Mouse (Mus musculus): ENCODE data around the gene Smad3. TPM values are rescaled to one million over a fixed set of nuclear protein-coding genes. Genes with fewer than 3 reads are reported as not detected.

The Smad3 gene
- polyA plus RNA-seq (2016; fragmentation: Nextera tagmentation; extraction: Ambion mirVana), result 21.7 and 22.5 TPM in 2 replicates

- under 1% methylated on average over 59 of the region's 59 CpGs for WGBS
- H3K4me1 ChIP-seq, result peaks cover 71% of the 10 kb centered on the region
Observed at GRCm38 (mm10) chr9:63757865-63758440, at the start of gene Smad3. Smad3 (minus strand) TSS chr9:63757994.

GRCm38 (mm10) chr9:63804847-63805246 is 47.1 kb upstream of the Smad3 start:
- 44% methylated on average over 3 of the region's 3 CpGs for WGBS
- no peak for DNase-seq (ENCODE audit: low spot score)
- H3K9me3 ChIP-seq (replicated peaks), result no peaks in the 10 kb centered on the region

More at GRCm38 (mm10) chr9:63757865-63758440, at the start of gene Smad3:
- Histone ChIP-seq H3K9me3 (replicated peaks) (peaks cover 7% of the 10 kb centered on the region), H3K27me3 (ENCODE audit: low read depth, poor library complexity, severe bottlenecking) (0 out of 2 replicates have a peak, but pooled peaks cover 4% of the 10 kb centered on the region), H3K27ac (replicated peaks) (peak within 1 kb of the TSS; percentile 99), H3K4me3 (peak within 1 kb of the TSS; percentile 90), H3K36me3 (no peaks in the 10 kb centered on the region)
- DNase-seq (ENCODE audit: low spot score), result peak; percentile 93

GRCm38 (mm10) chr9:63803181-63803591 is 45.4 kb upstream of the Smad3 start:
- Histone ChIP-seq H3K4me3 (peak overlapping the region; percentile 38), H3K27me3 (ENCODE audit: low read depth, poor library complexity, severe bottlenecking) (no peaks in the 10 kb centered on the region; the same call in 1 of the 2 replicates), H3K27ac (replicated peaks) (peak overlapping the region; percentile 83), H3K9me3 (replicated peaks) (no peaks in the 10 kb centered on the region), H3K36me3 (no peaks in the 10 kb centered on the region), H3K4me1 (peaks cover 42% of the 10 kb centered on the region)
- WGBS, result 2% methylated on average over 8 of the region's 8 CpGs
- peak; percentile 78 for DNase-seq (ENCODE audit: low spot score)

More at GRCm38 (mm10) chr9:63804847-63805246, 47.1 kb upstream of the Smad3 start:
- Histone ChIP-seq H3K4me1 (peaks cover 53% of the 10 kb centered on the region), H3K27ac (replicated peaks) (no peak overlapping the region), H3K36me3 (no peaks in the 10 kb centered on the region), H3K27me3 (ENCODE audit: low read depth, poor library complexity, severe bottlenecking) (no peaks in the 10 kb centered on the region; the same call in 1 of the 2 replicates), H3K4me3 (no peak overlapping the region)

GRCm38 (mm10) chr9:63802504-63802903 is 44.7 kb upstream of the Smad3 start:
- Histone ChIP-seq H3K36me3 (no peaks in the 10 kb centered on the region), H3K27ac (replicated peaks) (peak overlapping the region; percentile 61), H3K9me3 (replicated peaks) (no peaks in the 10 kb centered on the region), H3K4me3 (no peak overlapping the region), H3K27me3 (ENCODE audit: low read depth, poor library complexity, severe bottlenecking) (no peaks in the 10 kb centered on the region; the same call in 1 of the 2 replicates), H3K4me1 (peaks cover 42% of the 10 kb centered on the region)
- DNase-seq (ENCODE audit: low spot score), result no peak
- 84% methylated on average over 7 of the region's 7 CpGs for whole genome bisulfite sequencing

GRCm38 (mm10) chr9:63802080-63802479 is 44.3 kb upstream of the Smad3 start:
- Histone ChIP-seq H3K9me3 (replicated peaks) (no peaks in the 10 kb centered on the region), H3K27me3 (ENCODE audit: low read depth, poor library complexity, severe bottlenecking) (no peaks in the 10 kb centered on the region; the same call in 1 of the 2 replicates), H3K4me3 (no peak overlapping the region), H3K4me1 (peaks cover 42% of the 10 kb centered on the region), H3K36me3 (no peaks in the 10 kb centered on the region), H3K27ac (replicated peaks) (peak overlapping the region; percentile 61)
- WGBS, result 79% methylated on average over 5 of the region's 5 CpGs
- no peak for DNase-seq (ENCODE audit: low spot score)

- H3K27me3 ChIP-seq (ENCODE audit: low read depth, poor library complexity, severe bottlenecking), result peaks cover 10% of the 10 kb centered on the region; the same call in 1 of the 2 replicates
- H3K4me3 ChIP-seq, result no peak overlapping the region
- H3K9me3 ChIP-seq (replicated peaks), result no peaks in the 10 kb centered on the region
- DNase-seq (ENCODE audit: low spot score), result no peak
- H3K36me3 ChIP-seq, result no peaks in the 10 kb centered on the region
- 72% methylated on average over 3 of the region's 3 CpGs for WGBS
- no peak overlapping the region for H3K27ac ChIP-seq (replicated peaks)
- peaks cover 14% of the 10 kb centered on the region for H3K4me1 ChIP-seq
Observed at GRCm38 (mm10) chr9:63796429-63796828, 38.6 kb upstream of the Smad3 start.

- DNase-seq (ENCODE audit: low spot score), result no peak
- H3K27me3 ChIP-seq (ENCODE audit: low read depth, poor library complexity, severe bottlenecking), result peaks cover 14% of the 10 kb centered on the region; the same call in 1 of the 2 replicates
- no peaks in the 10 kb centered on the region for H3K36me3 ChIP-seq
- H3K4me1 ChIP-seq, result peaks cover 9% of the 10 kb centered on the region
- no peak overlapping the region for H3K4me3 ChIP-seq
- WGBS, result 89% methylated on average over 10 of the region's 10 CpGs
- no peaks in the 10 kb centered on the region for H3K9me3 ChIP-seq (replicated peaks)
- H3K27ac ChIP-seq (replicated peaks), result no peak overlapping the region
Observed at GRCm38 (mm10) chr9:63793731-63794495, 36.1 kb upstream of the Smad3 start.

GRCm38 (mm10) chr9:63791716-63792115 is 33.9 kb upstream of the Smad3 start:
- H3K4me3 ChIP-seq, result no peak overlapping the region
- H3K27ac ChIP-seq (replicated peaks), result no peak overlapping the region
- 92% methylated on average over 1 of the region's 1 CpGs for whole genome bisulfite sequencing
- peaks cover 22% of the 10 kb centered on the region; the same call in 1 of the 2 replicates for H3K27me3 ChIP-seq (ENCODE audit: low read depth, poor library complexity, severe bottlenecking)
- H3K4me1 ChIP-seq, result peaks cover 25% of the 10 kb centered on the region
- H3K36me3 ChIP-seq, result no peaks in the 10 kb centered on the region
- no peak for DNase-seq (ENCODE audit: low spot score)
- no peaks in the 10 kb centered on the region for H3K9me3 ChIP-seq (replicated peaks)

GRCm38 (mm10) chr9:63791275-63791674 is 33.5 kb upstream of the Smad3 start:
- Histone ChIP-seq H3K36me3 (no peaks in the 10 kb centered on the region), H3K9me3 (replicated peaks) (no peaks in the 10 kb centered on the region), H3K27ac (replicated peaks) (no peak overlapping the region), H3K27me3 (ENCODE audit: low read depth, poor library complexity, severe bottlenecking) (peaks cover 22% of the 10 kb centered on the region; the same call in 1 of the 2 replicates), H3K4me3 (no peak overlapping the region), H3K4me1 (peaks cover 29% of the 10 kb centered on the region)
- 49% methylated on average over 6 of the region's 6 CpGs for WGBS
- no peak for DNase-seq (ENCODE audit: low spot score)

GRCm38 (mm10) chr9:63790222-63790621 is 32.4 kb upstream of the Smad3 start:
- Histone ChIP-seq H3K36me3 (no peaks in the 10 kb centered on the region), H3K27ac (replicated peaks) (no peak overlapping the region), H3K4me1 (peaks cover 39% of the 10 kb centered on the region), H3K27me3 (ENCODE audit: low read depth, poor library complexity, severe bottlenecking) (peaks cover 32% of the 10 kb centered on the region), H3K9me3 (replicated peaks) (no peaks in the 10 kb centered on the region), H3K4me3 (no peak overlapping the region)
- 86% methylated on average over 4 of the region's 4 CpGs for WGBS
- no peak for DNase-seq (ENCODE audit: low spot score)

GRCm38 (mm10) chr9:63789386-63789785 is 31.6 kb upstream of the Smad3 start:
- Histone ChIP-seq H3K9me3 (replicated peaks) (no peaks in the 10 kb centered on the region), H3K4me1 (peaks cover 33% of the 10 kb centered on the region), H3K27ac (replicated peaks) (no peak overlapping the region), H3K36me3 (no peaks in the 10 kb centered on the region), H3K4me3 (no peak overlapping the region), H3K27me3 (ENCODE audit: low read depth, poor library complexity, severe bottlenecking) (peaks cover 40% of the 10 kb centered on the region)
- DNase-seq (ENCODE audit: low spot score), result no peak
- 74% methylated on average over 7 of the region's 7 CpGs for WGBS

- Histone ChIP-seq H3K9me3 (replicated peaks) (no peaks in the 10 kb centered on the region), H3K36me3 (no peaks in the 10 kb centered on the region), H3K4me1 (peaks cover 43% of the 10 kb centered on the region), H3K4me3 (no peak overlapping the region), H3K27me3 (ENCODE audit: low read depth, poor library complexity, severe bottlenecking) (peaks cover 38% of the 10 kb centered on the region), H3K27ac (replicated peaks) (peak overlapping the region; percentile 63)
- DNase-seq (ENCODE audit: low spot score), result no peak
- 57% methylated on average over 3 of the region's 3 CpGs for WGBS
Observed at GRCm38 (mm10) chr9:63787606-63788005, 29.8 kb upstream of the Smad3 start.

- Histone ChIP-seq H3K4me1 (peaks cover 48% of the 10 kb centered on the region), H3K9me3 (replicated peaks) (no peaks in the 10 kb centered on the region), H3K4me3 (no peak overlapping the region), H3K27me3 (ENCODE audit: low read depth, poor library complexity, severe bottlenecking) (peaks cover 36% of the 10 kb centered on the region), H3K36me3 (no peaks in the 10 kb centered on the region), H3K27ac (replicated peaks) (peak overlapping the region; percentile 63)
- WGBS, result 15% methylated on average over 2 of the region's 2 CpGs
- DNase-seq (ENCODE audit: low spot score), result no peak
Observed at GRCm38 (mm10) chr9:63787086-63787485, 29.3 kb upstream of the Smad3 start.
